Mouse (Mus musculus) layer of hippocampus, adult 2 months (tissue): Measurements from ENCODE around the gene Hs6st3. TPM values are rescaled to one million over a fixed set of nuclear protein-coding genes. Genes with fewer than 3 reads are reported as not detected.

ENCODE experiments used
- DNase-seq, 2 experiments: peaks; one replicate each; pipeline ENCODE4 v3.0.0; 2022; ENCODE audit warnings: low spot score in 2 of 2
- H3K27ac ChIP-seq: fragments of 200-600 bp; 2 replicates; pipeline ENCODE4 v1.8.1; 2022
- H3K4me3 ChIP-seq: fragments of 200-600 bp; 2 replicates; pipeline ENCODE4 v1.8.1; 2022; ENCODE audit warnings: mild to moderate bottlenecking
- CTCF ChIP-seq: fragments of 200-600 bp; conservative IDR thresholded peaks from 2 replicates; pipeline ENCODE4 v1.8.1; 2022; ENCODE audit warnings: antibody characterized with exemption, mild to moderate bottlenecking, moderate library complexity
- total RNA-seq, 2 experiments: library from RNA; stranded (reverse); gene quantifications; 2 replicates each; pipeline ENCODE4 v1.2.3; 2021

The Hs6st3 gene
- total RNA-seq, 2 experiments from 2014 or later: 61.6 to 66.8 TPM

DNA sequence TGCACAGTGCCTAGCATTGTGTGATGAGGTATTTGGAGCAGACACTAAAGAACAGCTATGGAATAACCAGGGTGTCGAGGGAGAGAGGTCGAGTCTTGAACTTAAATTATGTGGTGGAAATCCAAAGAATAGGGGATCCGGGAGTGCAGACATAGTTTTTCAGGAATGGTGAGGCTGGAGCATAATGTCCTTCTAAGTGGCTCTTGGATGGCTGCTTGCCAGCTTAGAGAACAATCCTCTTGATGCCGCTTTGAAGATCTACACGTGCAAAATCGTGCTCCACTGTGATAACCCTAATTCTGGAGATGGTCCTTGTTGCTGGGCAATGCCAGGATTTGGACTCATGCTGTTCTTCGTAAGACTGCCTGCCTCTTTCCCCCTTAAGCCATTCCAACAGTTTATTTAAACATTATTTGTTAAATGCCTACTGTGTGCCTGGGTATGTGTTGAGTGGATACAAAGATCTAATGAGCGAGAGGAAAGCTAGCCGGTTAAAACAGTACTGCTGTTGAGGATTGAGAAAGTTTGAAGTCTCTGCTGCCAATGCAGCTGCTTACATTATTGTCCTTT lies 1.3 kb downstream of the Hs6st3 start:
- no peak for DNase-seq
- no peak for TF ChIP-seq CTCF
- Histone ChIP-seq H3K27ac (peak overlapping the region; percentile 85), H3K4me3 (peak overlapping the region; percentile 76)

DNA sequence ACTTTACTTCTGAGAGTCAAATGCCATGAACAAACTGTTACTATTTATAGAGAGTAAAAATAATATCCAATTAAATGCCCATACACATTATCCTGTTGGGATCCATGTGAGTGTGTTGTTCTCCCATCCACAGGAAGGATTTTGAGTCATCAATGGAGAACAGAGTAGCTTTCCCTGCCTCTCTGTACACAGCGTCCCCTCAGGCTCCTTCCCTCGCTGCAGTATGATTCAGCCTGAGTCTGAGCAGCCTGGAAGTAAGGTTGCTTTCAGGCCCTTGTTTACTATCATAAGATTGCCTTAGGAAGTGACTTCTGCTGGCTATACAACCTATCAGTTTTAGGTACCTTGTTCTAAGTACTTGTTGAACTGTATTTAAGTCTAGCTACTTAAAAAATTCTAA lies 14.9 kb downstream of the Hs6st3 start:
- no peak for DNase-seq
- no peak overlapping the region for H3K4me3 ChIP-seq
- peak; percentile 51 for TF ChIP-seq CTCF
- H3K27ac ChIP-seq: no peak overlapping the region

- TF ChIP-seq CTCF: no peak
- no peak overlapping the region for H3K4me3 ChIP-seq
- no peak for DNase-seq
- no peak overlapping the region for H3K27ac ChIP-seq
Observed at GRCm38 (mm10) chr14:119193905-119194304, 55.8 kb downstream of the Hs6st3 start.

DNA sequence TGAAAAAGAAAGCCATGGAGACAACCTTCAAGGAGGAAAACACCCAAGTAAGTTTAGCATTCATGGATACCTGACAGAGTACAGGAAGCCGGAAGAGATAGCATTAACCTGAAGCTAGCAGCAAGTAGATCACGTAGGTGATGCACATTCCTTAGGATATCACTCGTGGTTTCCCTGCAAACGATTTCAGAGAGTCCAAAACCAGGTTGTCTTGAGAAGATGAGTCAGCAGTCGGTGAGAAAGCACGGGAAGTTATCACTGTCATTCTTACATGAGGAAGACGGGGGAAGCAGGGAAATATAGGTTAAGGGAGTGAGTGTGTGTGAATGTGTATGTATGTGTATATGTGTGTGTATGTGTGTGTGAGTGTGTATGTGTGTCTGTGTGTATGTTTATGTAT lies 65.4 kb downstream of the Hs6st3 start:
- TF ChIP-seq CTCF: no peak
- H3K4me3 ChIP-seq: no peak overlapping the region
- no peak for DNase-seq
- H3K27ac ChIP-seq: no peak overlapping the region

GRCm38 (mm10) chr14:119215576-119216309 lies 77.6 kb downstream of the Hs6st3 start:
- no peak for TF ChIP-seq CTCF
- Histone ChIP-seq H3K27ac (peak overlapping the region; percentile 19; the same call in 1 of the 2 replicates), H3K4me3 (no peak overlapping the region)
- no peak for DNase-seq

GRCm38 (mm10) chr14:119227709-119228338 lies 89.7 kb downstream of the Hs6st3 start:
- TF ChIP-seq CTCF: no peak
- Histone ChIP-seq H3K27ac (no peak overlapping the region), H3K4me3 (no peak overlapping the region)
- no peak for DNase-seq

- DNase-seq: no peak
- Histone ChIP-seq H3K27ac (no peak overlapping the region), H3K4me3 (no peak overlapping the region)
- TF ChIP-seq CTCF: no peak
Observed at GRCm38 (mm10) chr14:119233598-119233997, 95.5 kb downstream of the Hs6st3 start.

- Histone ChIP-seq H3K27ac (no peak overlapping the region), H3K4me3 (no peak overlapping the region)
- DNase-seq: no peak
- no peak for TF ChIP-seq CTCF
Observed at GRCm38 (mm10) chr14:119247131-119247530, 109.0 kb downstream of the Hs6st3 start.

DNA sequence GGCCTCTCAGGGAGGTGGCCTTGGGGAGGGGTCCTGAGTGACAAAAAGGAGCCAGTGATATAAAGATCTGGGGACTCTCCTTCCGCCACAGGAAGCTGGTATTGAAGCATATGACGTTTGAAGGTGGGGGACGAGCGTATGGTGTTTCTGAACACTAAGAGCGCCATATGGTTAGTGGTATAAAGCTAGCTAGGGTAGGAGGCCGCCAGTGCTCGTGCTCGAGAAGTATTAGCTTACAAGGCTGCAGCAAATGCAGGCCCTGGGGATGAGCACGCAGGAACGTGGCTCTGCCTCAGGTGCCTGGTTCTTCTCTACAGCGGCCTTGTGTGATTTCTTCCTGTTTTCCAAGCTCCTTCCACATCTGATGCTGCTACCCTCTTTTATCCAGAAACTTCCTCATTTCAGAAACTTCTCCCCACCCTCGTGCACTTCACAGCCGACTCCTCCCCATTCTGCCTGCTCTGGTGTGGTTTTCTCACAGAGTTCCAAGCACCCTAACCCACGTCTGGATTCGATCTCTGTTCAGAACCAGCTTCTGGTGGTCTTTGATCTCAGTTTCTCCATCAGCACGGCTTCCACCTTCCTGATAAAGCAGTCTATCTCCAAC lies 110.0 kb downstream of the Hs6st3 start:
- H3K27ac ChIP-seq: peak overlapping the region; percentile 75
- no peak overlapping the region for H3K4me3 ChIP-seq
- peak; percentile 42 to 81 for DNase-seq
- no peak for TF ChIP-seq CTCF

DNA sequence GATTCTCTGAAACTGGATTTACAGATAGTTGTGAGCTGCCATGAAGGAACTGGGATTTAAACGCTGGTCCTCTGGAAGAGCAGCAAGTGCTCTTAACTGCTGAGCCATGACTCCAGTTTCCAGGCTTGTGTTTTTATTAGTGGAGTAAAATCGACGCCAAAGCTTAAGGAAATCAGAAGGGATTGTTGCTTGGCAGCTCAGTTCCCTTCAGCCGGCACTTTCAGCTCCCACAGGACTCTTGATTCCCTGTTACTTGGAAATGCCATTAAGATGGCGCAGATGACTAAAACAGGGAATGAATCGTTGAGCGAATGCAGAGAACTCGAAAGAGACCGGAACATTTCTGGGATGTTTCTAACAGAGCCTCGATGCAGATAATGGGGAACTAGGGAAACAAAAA lies 112.2 kb downstream of the Hs6st3 start:
- Histone ChIP-seq H3K4me3 (no peak overlapping the region), H3K27ac (no peak overlapping the region)
- no peak for TF ChIP-seq CTCF
- DNase-seq: no peak

DNA sequence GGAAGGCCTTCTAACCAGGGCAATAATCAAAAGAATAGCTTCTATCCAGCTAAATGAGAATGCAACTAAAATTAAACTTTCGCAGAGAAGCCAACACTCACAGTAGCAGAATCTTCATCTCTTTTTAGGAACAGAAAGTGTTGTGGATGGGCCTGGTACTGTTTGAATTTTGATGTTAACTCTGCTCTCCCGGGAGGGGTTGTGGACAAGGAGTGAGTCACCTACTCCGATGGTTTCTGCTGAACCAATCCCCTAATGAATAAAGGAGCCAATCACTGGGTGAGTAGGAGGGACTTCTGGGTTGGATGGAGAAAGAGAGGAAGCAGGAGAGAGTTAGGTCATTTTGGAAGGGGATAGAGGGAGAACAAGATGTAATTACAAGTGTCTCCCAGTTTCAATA lies 117.3 kb downstream of the Hs6st3 start:
- no peak for DNase-seq
- Histone ChIP-seq H3K27ac (no peak overlapping the region), H3K4me3 (no peak overlapping the region)
- no peak for TF ChIP-seq CTCF

DNA sequence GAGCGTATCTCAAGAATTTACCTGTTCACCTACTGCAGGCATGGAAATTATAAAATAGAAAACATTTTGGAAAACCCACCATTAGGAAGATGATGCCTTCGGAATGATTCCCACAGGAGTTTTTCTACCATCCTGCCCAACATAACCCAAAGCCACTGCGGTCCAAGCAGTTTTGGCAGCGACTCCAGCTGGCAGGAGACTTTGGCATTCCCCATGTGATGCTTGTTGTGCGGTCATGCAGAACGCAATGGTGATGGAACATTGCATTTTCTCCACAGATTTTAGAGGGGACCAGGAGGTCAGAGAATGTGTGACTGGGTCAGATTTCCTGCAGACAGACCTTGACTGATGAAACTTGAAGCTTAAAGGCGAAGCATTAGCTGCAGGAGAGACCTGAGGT lies 118.9 kb downstream of the Hs6st3 start:
- DNase-seq: no peak
- no peak for TF ChIP-seq CTCF
- H3K27ac ChIP-seq: no peak overlapping the region
- H3K4me3 ChIP-seq: no peak overlapping the region
